Mouse (Mus musculus): ENCODE results near the gene Ceacam9. TPM values are rescaled to one million over a fixed set of nuclear protein-coding genes. Genes with fewer than 3 reads are reported as not detected.
"Not testable (repeated sequence)": the region's sequence is repeated elsewhere in the genome, so short reads cannot be mapped to it uniquely, and the experiment has no call there.

Gene Ceacam9
- polyA plus RNA-seq (2014; fragmentation: Nextera tagmentation; extraction: Ambion mirVana) = not detected in 2 replicates

DNA sequence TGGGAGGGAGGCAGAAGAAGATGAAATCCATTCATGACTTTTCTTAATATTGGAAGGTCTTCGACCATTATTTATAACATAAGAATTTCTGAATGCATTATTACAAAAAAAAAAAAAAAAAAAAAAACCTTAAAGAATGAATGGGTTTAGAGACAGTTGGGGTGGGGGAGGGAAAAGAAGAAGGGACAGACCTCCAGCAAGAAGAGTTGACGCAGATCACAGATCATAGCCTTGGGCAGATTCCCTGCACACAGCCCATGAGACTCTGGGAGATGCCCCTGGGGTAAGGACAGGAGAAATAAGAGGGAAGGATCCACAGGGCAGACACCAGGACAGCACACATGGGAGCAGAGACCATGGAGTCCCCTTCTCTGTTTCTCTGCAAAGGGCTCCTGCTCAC is at the start of gene Ceacam9:
Gene Ceacam9, plus strand, starts transcription at position 301 of the 400 bp plus-strand sequence.
- H3K4me1 ChIP-seq (ENCODE audit: control insufficient read depth, insufficient read depth, low read length) = no peaks in the 10 kb centered on the region
- no peak for ATAC-seq (replicated peaks; ENCODE audit: insufficient number of reproducible peaks, low FRiP score, low TSS enrichment)
- no peaks in the 10 kb centered on the region for H3K9me3 ChIP-seq (replicated peaks; ENCODE audit: control insufficient read depth, low read length)
- no peak within 1 kb of the TSS for H3K9ac ChIP-seq (ENCODE audit: low read depth, low read length)
- H3K27me3 ChIP-seq (ENCODE audit: control insufficient read depth, insufficient read depth, low read length) = no peaks in the 10 kb centered on the region
- H3K36me3 ChIP-seq (ENCODE audit: control insufficient read depth, insufficient read depth, low read length) = no peaks in the 10 kb centered on the region
- no peak within 1 kb of the TSS for H3K4me2 ChIP-seq
- 72% methylated on average over 2 of the region's 2 CpGs for WGBS (ENCODE audit: insufficient replicate concordance)
- no peak within 1 kb of the TSS for H3K4me3 ChIP-seq (ENCODE audit: low read depth, low read length)
- no peak within 1 kb of the TSS for H3K27ac ChIP-seq (ENCODE audit: low read depth, low read length)

DNA sequence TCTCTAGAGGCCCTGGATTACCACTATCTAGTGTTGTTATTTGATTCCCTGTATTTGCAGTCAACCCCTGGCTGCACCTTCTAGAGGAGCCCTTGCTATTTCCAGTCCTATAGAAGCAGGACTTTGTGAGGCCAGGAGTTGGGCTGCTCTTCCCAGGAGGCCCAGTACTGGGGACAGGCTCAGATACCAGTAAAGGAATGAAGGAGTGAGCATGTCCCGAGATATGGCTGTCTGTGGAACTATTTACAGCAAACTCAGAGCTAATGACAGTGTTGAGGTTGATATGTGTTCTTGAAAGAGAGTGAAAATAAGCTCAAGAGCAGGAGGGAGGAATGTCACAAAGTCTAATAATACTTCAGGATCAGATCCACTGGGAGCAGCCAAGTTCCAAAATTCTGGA is 47.9 kb upstream of the Ceacam9 start:
- Histone ChIP-seq H3K27ac (ENCODE audit: low read depth, low read length) (peak overlapping the region; percentile 82), H3K9me3 (replicated peaks; ENCODE audit: control insufficient read depth, low read length) (no peaks in the 10 kb centered on the region), H3K36me3 (ENCODE audit: control insufficient read depth, insufficient read depth, low read length) (no peaks in the 10 kb centered on the region), H3K4me1 (ENCODE audit: control insufficient read depth, insufficient read depth, low read length) (peaks cover 11% of the 10 kb centered on the region), H3K4me2 (no peak overlapping the region), H3K27me3 (ENCODE audit: control insufficient read depth, insufficient read depth, low read length) (no peaks in the 10 kb centered on the region), H3K9ac (ENCODE audit: low read depth, low read length) (no peak overlapping the region), H3K4me3 (ENCODE audit: low read depth, low read length) (no peak overlapping the region)
- ATAC-seq (replicated peaks; ENCODE audit: insufficient number of reproducible peaks, low FRiP score, low TSS enrichment) = 0 out of 2 replicates have a peak, but pooled peaks have one; percentile 64
- WGBS (ENCODE audit: insufficient replicate concordance) = 21% methylated on average over 1 of the region's 1 CpGs

DNA sequence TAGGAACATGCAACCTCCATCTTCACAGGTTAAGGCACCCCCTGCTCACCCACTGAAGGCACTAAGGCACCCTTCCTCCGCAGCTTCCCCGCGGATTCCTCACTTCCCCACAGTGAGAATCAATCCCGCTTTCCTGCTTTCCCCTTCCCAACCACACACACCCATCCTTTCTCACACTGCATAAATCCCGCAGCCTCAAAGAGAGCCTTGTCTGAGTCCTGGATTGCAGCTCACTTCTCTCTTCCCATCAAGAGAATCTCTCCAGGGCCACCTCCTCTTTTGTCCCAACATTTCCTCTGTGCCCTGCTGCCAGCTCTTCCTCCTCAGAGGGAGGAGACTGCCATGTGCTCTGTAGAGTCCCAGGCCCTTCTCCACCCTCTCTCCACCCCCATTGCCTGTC is 47.0 kb upstream of the Ceacam9 start:
- not testable (repeated sequence) for H3K27me3 ChIP-seq (ENCODE audit: control insufficient read depth, insufficient read depth, low read length); H3K4me2 ChIP-seq; H3K9ac ChIP-seq (ENCODE audit: low read depth, low read length); ATAC-seq (replicated peaks; ENCODE audit: insufficient number of reproducible peaks, low FRiP score, low TSS enrichment); H3K36me3 ChIP-seq (ENCODE audit: control insufficient read depth, insufficient read depth, low read length); H3K4me3 ChIP-seq (ENCODE audit: low read depth, low read length); H3K9me3 ChIP-seq (replicated peaks; ENCODE audit: control insufficient read depth, low read length)
- 0 out of 2 replicates have a peak overlapping the region, but pooled peaks have one; percentile 82 for H3K27ac ChIP-seq (ENCODE audit: low read depth, low read length)
- WGBS (ENCODE audit: insufficient replicate concordance) = 51% methylated on average over 4 of the region's 5 CpGs
- peaks cover 11% of the 10 kb centered on the region for H3K4me1 ChIP-seq (ENCODE audit: control insufficient read depth, insufficient read depth, low read length)

DNA sequence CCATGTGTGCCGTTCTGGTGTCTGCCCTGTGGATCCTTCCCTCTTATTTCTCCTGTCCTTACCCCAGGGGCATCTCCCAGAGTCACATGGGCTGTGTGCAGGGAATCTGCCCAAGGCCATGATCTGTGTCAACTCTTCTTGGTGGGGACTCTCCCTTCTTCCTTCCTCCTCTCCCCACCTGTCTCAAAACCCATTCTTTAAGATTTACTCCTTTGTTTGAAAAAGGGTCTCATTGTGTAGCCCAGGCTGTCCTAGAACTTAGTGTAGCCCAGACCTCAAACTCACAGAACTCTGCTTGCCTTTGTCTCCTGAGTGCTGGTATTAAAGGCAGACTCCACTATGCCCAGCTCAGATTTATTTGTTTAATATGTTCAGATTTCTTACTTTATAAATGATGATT is 46.1 kb upstream of the Ceacam9 start, which contains the start of gene Ceacam15:
Gene Ceacam15, minus strand, starts transcription at position 101 of the 400 bp plus-strand sequence.
- Histone ChIP-seq H3K4me2 (no peak within 1 kb of the TSS), H3K36me3 (ENCODE audit: control insufficient read depth, insufficient read depth, low read length) (no peaks in the 10 kb centered on the region), H3K4me1 (ENCODE audit: control insufficient read depth, insufficient read depth, low read length) (peaks cover 11% of the 10 kb centered on the region), H3K9me3 (replicated peaks; ENCODE audit: control insufficient read depth, low read length) (no peaks in the 10 kb centered on the region), H3K9ac (ENCODE audit: low read depth, low read length) (no peak within 1 kb of the TSS), H3K27ac (ENCODE audit: low read depth, low read length) (0 out of 2 replicates have a peak within 1 kb of the TSS, but pooled peaks have one; percentile 82), H3K27me3 (ENCODE audit: control insufficient read depth, insufficient read depth, low read length) (no peaks in the 10 kb centered on the region), H3K4me3 (ENCODE audit: low read depth, low read length) (no peak within 1 kb of the TSS)
- no peak for ATAC-seq (replicated peaks; ENCODE audit: insufficient number of reproducible peaks, low FRiP score, low TSS enrichment)
- whole genome bisulfite sequencing (ENCODE audit: insufficient replicate concordance) = 40% methylated on average over 1 of the region's 1 CpGs

DNA sequence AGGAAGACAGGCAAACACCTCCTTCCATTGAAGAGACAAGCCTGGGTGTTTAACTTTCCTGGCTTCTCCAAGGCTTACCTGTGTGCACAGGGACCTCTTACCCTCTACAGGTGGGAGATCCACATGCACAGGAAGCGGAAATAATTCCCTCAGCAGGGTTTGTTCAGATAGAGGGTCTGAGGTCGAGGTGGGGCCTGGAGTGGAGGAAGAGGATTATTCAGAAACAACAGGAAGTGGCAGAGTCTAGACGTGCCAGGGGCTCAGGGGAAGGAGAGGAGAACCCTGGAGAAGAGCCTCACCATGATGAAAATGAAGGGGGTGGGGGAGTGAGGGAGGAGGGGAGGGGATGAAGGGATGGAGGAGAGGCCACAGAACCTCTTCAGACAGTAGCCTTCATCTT is 41.5 kb upstream of the Ceacam9 start:
- WGBS (ENCODE audit: insufficient replicate concordance) = 54% methylated on average over 3 of the region's 3 CpGs
- not testable (repeated sequence) for H3K4me2 ChIP-seq; H3K4me1 ChIP-seq (ENCODE audit: control insufficient read depth, insufficient read depth, low read length); H3K36me3 ChIP-seq (ENCODE audit: control insufficient read depth, insufficient read depth, low read length); H3K4me3 ChIP-seq (ENCODE audit: low read depth, low read length); ATAC-seq (replicated peaks; ENCODE audit: insufficient number of reproducible peaks, low FRiP score, low TSS enrichment); H3K9me3 ChIP-seq (replicated peaks; ENCODE audit: control insufficient read depth, low read length); H3K27me3 ChIP-seq (ENCODE audit: control insufficient read depth, insufficient read depth, low read length); H3K27ac ChIP-seq (ENCODE audit: low read depth, low read length); H3K9ac ChIP-seq (ENCODE audit: low read depth, low read length)

DNA sequence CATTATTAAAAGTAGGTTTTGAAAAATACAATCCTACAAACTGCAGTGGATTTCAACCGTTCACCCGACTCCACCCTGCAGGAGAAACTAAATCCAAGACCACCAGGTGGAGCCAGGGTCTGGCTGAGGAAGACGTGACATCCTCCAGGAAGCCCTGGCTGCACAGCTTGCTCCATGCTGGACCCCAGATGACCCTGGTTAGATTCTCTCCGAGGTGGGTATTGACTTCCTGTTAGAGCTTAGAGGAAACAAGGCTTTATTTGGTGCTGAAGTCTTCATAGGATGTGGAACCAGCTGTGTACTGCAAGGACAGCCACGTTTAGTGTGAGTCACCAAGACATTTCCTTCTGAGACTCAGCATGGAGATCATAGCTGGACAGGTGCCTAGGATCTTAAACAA is 32.5 kb upstream of the Ceacam9 start:
- WGBS (ENCODE audit: insufficient replicate concordance) = 63% methylated on average over 5 of the region's 5 CpGs

DNA sequence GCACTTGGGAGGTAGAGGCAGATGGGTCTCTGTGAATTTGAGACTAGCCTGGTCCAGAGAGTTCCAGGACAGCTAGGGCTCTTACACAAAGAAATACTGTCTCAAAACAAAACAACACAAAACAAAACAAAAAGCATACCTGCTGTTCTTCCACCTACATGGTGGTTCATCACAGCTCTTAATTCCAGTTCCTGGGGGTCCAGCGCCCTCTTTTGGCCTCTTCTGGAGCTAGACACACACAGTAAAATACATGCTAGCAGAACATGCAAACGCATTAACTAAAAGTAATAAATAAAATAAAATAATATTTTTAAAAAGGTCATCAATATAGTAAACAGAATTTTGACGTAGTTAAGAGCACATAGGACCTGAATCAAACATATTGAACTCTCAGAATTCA is 26.7 kb upstream of the Ceacam9 start:
- Histone ChIP-seq H3K9ac (ENCODE audit: low read depth, low read length) (no peak overlapping the region), H3K4me1 (ENCODE audit: control insufficient read depth, insufficient read depth, low read length) (no peaks in the 10 kb centered on the region), H3K27ac (ENCODE audit: low read depth, low read length) (no peak overlapping the region), H3K27me3 (ENCODE audit: control insufficient read depth, insufficient read depth, low read length) (no peaks in the 10 kb centered on the region), H3K9me3 (replicated peaks; ENCODE audit: control insufficient read depth, low read length) (no peaks in the 10 kb centered on the region), H3K36me3 (ENCODE audit: control insufficient read depth, insufficient read depth, low read length) (no peaks in the 10 kb centered on the region), H3K4me3 (ENCODE audit: low read depth, low read length) (no peak overlapping the region), H3K4me2 (no peak overlapping the region)
- no peak for ATAC-seq (replicated peaks; ENCODE audit: insufficient number of reproducible peaks, low FRiP score, low TSS enrichment)
- 35% methylated on average over 3 of the region's 3 CpGs for WGBS (ENCODE audit: insufficient replicate concordance)

More for the DNA sequence above, 32.5 kb upstream of the Ceacam9 start:
- H3K9me3 ChIP-seq (replicated peaks; ENCODE audit: control insufficient read depth, low read length) = peaks cover 2% of the 10 kb centered on the region; the same call in 1 of the 2 replicates
- H3K27me3 ChIP-seq (ENCODE audit: control insufficient read depth, insufficient read depth, low read length) = no peaks in the 10 kb centered on the region
- H3K27ac ChIP-seq (ENCODE audit: low read depth, low read length) = no peak overlapping the region
- no peak for ATAC-seq (replicated peaks; ENCODE audit: insufficient number of reproducible peaks, low FRiP score, low TSS enrichment)
- no peak overlapping the region for H3K4me3 ChIP-seq (ENCODE audit: low read depth, low read length)
- H3K4me1 ChIP-seq (ENCODE audit: control insufficient read depth, insufficient read depth, low read length) = no peaks in the 10 kb centered on the region
- no peaks in the 10 kb centered on the region for H3K36me3 ChIP-seq (ENCODE audit: control insufficient read depth, insufficient read depth, low read length)
- H3K4me2 ChIP-seq = no peak overlapping the region
- no peak overlapping the region for H3K9ac ChIP-seq (ENCODE audit: low read depth, low read length)

DNA sequence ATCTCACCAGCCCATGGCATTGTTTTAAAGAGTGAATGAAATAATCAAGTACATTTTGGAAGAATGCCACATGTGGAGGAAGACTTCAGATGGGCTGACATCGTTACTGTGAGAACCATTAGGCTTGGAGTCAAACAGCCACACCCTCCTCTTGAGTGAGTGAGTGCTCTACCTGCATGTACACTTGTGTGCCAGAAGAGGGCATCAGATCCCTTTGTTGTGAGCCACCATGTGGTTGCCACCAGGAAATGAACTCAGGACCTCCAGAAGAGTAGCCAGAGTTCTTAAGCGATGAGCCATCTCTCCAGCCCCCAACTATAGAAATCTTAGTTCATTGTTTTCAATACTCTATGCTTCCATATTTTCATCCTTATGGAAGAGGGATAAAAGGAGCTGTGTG is 22.7 kb upstream of the Ceacam9 start:
- no peak overlapping the region for H3K9ac ChIP-seq (ENCODE audit: low read depth, low read length)
- H3K27ac ChIP-seq (ENCODE audit: low read depth, low read length) = no peak overlapping the region
- 38% methylated on average over 2 of the region's 2 CpGs for WGBS (ENCODE audit: insufficient replicate concordance)
- no peak overlapping the region for H3K4me3 ChIP-seq (ENCODE audit: low read depth, low read length)
- no peak overlapping the region for H3K4me2 ChIP-seq
- H3K4me1 ChIP-seq (ENCODE audit: control insufficient read depth, insufficient read depth, low read length) = no peaks in the 10 kb centered on the region
- ATAC-seq (replicated peaks; ENCODE audit: insufficient number of reproducible peaks, low FRiP score, low TSS enrichment) = no peak
- H3K9me3 ChIP-seq (replicated peaks; ENCODE audit: control insufficient read depth, low read length) = no peaks in the 10 kb centered on the region
- H3K27me3 ChIP-seq (ENCODE audit: control insufficient read depth, insufficient read depth, low read length) = no peaks in the 10 kb centered on the region
- no peaks in the 10 kb centered on the region for H3K36me3 ChIP-seq (ENCODE audit: control insufficient read depth, insufficient read depth, low read length)

DNA sequence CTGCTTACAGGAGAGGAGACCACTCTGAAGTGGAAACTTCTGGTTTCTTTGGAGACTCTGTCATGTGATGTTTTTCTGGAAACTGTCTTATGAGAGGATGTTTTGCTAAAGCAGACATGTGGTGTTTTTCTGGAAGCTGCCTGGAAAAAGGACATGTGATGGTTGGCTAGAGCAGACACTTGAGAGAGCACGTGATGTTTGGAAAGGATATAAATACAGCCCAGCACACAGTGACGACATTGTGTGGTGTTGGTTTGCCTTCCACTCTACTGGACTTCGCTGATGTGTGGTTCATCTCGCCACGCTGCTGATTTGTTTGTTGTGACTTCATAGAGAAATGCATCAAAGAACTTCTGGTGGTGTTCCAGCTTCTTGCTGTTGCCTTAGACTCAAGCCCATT is 21.1 kb upstream of the Ceacam9 start:
- Histone ChIP-seq H3K27me3 (ENCODE audit: control insufficient read depth, insufficient read depth, low read length) (no peaks in the 10 kb centered on the region), H3K4me1 (ENCODE audit: control insufficient read depth, insufficient read depth, low read length) (0 out of 2 replicates have a peak, but pooled peaks cover under 1% of the 10 kb centered on the region), H3K4me2 (no peak overlapping the region), H3K4me3 (ENCODE audit: low read depth, low read length) (no peak overlapping the region), H3K27ac (ENCODE audit: low read depth, low read length) (no peak overlapping the region), H3K9ac (ENCODE audit: low read depth, low read length) (no peak overlapping the region), H3K9me3 (replicated peaks; ENCODE audit: control insufficient read depth, low read length) (no peaks in the 10 kb centered on the region), H3K36me3 (ENCODE audit: control insufficient read depth, insufficient read depth, low read length) (no peaks in the 10 kb centered on the region)
- no peak for ATAC-seq (replicated peaks; ENCODE audit: insufficient number of reproducible peaks, low FRiP score, low TSS enrichment)
- WGBS (ENCODE audit: insufficient replicate concordance) = 62% methylated on average over 5 of the region's 5 CpGs
